Mouse (Mus musculus): Measurements from ENCODE around the gene Pheta1. TPM values are rescaled to one million over a fixed set of nuclear protein-coding genes. Genes with fewer than 3 reads are reported as not detected.

Gene Pheta1
- 5.9 TPM for polyA plus RNA-seq (2017; shearing (Covaris generic))

GRCm38 (mm10) chr5:121848743-121849142 is at the start of gene Pheta1:
TSS of gene Pheta1 (plus strand) at chr5:121848984.

GRCm38 (mm10) chr5:121837441-121838340 is 11.1 kb upstream of the Pheta1 start, which contains the start of gene Sh2b3:
TSS of gene Sh2b3 (minus strand) at chr5:121837646.

Other genes with a start within 250 kb of the Pheta1 start
- 2.1 TPM for gene Acad12, start 230.0 kb upstream of the Pheta1 start, polyA plus RNA-seq (2017; shearing (Covaris generic))
- gene Acad10, start 188.5 kb upstream of the Pheta1 start, polyA plus RNA-seq (2017; shearing (Covaris generic)), result 12.4 TPM
- gene Brap, start 188.4 kb upstream of the Pheta1 start, polyA plus RNA-seq (2017; shearing (Covaris generic)), result 68.0 TPM
- gene Atxn2, start 137.6 kb upstream of the Pheta1 start, polyA plus RNA-seq (2017; shearing (Covaris generic)), result 70.1 TPM
- gene Sh2b3, start 11.3 kb upstream of the Pheta1 start, polyA plus RNA-seq (2017; shearing (Covaris generic)), result 51.3 TPM
- 0.22 TPM for gene Cux2, start 201.1 kb downstream of the Pheta1 start, polyA plus RNA-seq (2017; shearing (Covaris generic))

All from CD4-positive, CD25-positive, alpha-beta regulatory T cell (primary cell).